Mouse (Mus musculus) left cerebral cortex, postnatal 25 days (tissue): ENCODE measurements at regions not wholly inside any gene's neighbourhood (a gene's known extent, or its start where the extent isn't known, plus 50 kb on each side); places are given as distances from the start of the nearest gene placed in this dataset.

ENCODE experiments used
- DNase-seq, 2 experiments: peaks; one replicate each; pipeline ENCODE4 v3.0.0; 2022; ENCODE audit warnings: low spot score in 2 of 2, mixed read lengths in 1 of 2
- intact Hi-C: fragments of 180-260 bp; cut with DNase I; formaldehyde crosslinking; loops from one replicate; pipeline ENCODE4 v1.15.1; 2025

DNA sequence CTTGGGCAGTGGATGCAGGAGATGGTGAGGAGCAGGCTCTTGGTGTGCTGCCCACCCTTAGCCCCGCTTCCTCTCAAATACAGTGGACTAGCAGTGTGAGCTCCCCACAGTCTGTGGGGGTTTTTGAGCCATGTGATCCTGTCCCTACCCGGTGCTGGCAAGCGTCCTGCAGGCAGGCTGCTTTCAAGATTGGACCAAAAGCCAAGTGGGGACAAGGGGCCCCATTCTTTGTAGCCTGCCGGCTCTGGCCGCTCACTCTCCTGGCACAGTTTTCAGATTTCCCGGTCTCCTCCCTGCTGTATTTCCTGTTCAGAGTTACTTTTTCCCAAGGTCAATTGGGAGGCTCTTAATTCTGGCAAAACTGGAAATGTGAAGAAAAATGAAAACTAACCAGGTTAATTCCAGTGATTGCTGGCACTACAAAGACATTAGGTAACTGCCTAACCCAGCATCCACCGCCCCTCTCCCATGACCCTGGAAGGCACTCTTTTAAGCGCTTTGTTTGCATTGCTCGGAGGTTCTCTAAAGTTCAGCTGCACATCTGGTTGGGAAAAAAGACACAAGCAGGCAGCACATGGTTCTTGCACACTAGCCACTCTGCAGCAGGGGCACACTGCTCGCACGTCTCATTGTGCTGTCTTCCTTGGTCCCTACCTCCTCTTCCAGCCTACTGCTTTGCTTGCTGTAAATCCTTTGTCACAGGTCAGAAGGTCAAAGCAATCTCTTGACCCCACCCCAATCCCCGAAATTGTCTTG is 105.6 kb downstream of the Rassf10 start:
- peak; percentile 21 to 42 for DNase-seq
- intact Hi-C loops, result no loop called here

DNA sequence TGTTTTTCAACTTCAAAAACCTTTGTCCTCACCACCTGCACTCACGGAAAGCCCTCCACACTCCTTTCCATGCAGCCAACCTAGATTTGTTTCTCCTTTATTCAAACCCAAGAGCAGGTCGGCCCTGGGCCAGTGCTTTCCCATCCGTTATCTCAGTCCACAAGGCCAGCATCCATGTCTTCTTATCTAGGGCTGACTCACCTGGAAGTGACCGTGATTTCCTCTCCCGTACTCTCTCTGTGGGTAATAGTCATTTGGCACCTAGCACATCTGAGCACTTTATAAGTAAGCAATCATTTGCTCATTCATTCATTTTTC is 106.2 kb downstream of the Rassf10 start:
- intact Hi-C loops, result no loop called here
- DNase-seq, result no peak

DNA sequence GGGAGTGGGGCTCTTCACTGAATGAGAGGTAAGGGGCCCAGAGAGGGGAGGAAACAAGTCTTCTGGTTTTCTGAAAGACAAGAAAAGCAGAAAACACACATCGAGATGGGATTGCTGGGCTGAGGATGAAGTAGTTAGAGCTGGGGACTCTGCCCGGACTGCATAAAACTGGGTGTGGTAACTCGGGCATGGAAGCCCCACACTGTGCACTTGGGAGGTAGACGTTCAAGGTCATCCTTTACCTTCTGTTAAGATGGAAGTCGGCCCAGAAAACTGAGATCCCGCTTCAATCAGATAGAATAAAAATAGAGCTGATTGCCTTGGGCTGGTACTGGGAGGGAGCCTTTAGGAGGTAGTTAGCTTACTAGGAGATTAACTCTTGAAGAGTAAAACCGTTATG is 107.2 kb downstream of the Rassf10 start:
- intact Hi-C loops, result no loop called here
- DNase-seq, result no peak

DNA sequence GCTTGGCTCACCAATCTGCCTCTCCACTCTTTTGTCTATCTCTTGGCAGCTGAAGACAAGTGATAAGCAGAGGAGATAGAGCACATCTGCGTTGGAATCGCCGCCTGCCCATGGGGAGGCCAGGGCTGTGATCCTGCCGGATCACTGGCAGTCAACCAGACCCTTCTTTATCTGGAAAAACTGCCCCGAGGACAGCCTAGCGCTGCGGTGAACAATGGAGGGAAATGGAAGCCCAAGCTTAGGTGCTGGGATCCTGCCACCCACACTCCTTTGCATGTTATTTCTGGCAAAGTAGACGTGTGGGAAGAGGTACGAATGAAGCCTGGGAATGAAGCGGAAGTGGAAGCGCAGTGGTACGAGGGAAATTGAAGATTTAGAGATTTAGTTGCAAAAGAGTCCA is 112.8 kb downstream of the Rassf10 start:
- intact Hi-C loops, result no loop called here
- DNase-seq, result peak in 1 of 2 experiments; percentile 61

DNA sequence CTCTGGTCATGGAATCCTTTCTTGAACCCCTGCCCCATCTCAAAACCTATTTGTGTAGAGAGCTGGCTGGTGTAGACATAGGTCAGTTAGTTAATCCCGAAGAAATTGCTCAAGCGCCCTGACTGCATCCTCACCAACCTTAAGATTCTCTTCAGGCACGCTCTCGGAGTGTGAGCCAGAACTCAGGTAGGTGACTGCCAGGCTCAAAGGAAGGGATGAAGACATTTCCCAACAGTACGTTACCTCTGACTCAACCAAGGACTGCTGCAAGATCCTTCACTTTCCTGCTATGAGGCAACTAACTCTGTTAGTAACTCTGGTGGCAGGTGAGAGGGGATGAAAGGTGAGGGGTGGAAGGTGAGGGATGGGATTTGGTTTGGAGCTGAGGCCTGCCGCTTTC is 114.5 kb downstream of the Rassf10 start:
- intact Hi-C loops, result no loop called here
- DNase-seq, result no peak

DNA sequence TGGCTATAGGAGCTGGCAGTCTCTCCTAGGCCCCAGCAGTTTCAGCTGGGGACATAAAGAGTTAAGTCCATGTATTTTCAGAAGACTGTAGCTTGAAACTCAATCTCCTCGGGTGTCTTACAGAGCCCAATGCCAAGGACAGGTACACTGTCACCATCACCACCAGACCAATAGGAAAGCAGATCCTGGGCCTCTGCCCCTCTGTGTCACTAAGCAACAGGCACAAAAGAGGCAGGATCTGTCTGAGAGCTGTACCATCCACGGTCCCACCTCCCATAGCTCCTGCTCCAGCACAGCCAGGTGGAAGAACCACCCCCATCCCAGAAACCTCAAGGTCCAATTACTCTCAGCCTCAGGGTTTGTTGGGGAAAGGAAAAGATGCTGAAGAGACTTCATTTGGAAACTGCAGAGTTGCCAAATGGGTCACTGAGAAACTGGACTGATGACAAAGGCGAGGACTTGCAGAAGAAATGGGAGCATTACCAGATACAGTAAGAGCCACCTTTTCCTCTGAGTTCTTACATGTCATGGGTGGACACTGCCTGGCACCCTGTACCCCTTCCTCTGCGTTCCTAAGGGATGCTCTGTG is 115.7 kb downstream of the Rassf10 start:
- intact Hi-C loops, result no loop called here
- peak in 1 of 2 experiments; percentile 11 for DNase-seq

DNA sequence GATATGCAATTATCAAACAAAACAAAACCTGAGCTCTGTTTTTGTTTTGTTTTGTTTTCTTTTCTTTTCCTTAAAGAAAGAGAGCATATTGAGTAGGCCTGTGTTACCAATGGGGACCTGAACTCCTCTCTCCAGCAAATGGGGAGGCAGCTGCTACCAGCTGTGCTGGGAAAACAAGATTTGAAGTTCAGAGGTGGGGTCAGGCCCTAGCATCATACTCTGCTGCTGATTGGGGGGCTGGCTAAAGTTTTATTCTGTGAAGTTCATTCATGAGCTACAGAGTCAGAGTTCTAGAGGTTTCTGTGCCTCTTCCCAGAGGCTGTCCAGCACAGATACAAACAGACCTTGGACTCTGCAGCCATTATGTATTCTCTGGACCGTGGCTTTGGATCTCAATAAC is 117.7 kb downstream of the Rassf10 start:
- DNase-seq, result no peak
- intact Hi-C loops, result no loop called here

DNA sequence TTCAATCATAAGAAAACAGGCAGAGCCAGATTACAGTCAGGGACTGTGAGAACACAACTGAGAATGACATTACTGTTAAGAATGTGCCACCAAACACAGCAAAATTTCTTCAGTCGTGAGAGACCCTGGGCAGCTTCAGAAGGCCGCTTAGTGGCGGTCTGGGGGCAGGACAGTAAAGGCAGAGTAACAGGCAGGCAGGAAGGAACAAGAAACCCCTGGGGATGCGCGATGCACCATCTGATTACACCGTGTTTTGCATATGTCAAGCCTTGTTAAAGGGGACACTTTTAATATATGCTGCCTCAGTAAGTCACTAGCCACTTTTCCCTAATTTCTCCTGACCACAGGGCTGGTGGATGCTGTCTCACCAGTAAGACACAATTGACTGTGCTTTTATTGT is 120.0 kb downstream of the Rassf10 start:
- no peak for DNase-seq
- intact Hi-C loops, result no loop called here

DNA sequence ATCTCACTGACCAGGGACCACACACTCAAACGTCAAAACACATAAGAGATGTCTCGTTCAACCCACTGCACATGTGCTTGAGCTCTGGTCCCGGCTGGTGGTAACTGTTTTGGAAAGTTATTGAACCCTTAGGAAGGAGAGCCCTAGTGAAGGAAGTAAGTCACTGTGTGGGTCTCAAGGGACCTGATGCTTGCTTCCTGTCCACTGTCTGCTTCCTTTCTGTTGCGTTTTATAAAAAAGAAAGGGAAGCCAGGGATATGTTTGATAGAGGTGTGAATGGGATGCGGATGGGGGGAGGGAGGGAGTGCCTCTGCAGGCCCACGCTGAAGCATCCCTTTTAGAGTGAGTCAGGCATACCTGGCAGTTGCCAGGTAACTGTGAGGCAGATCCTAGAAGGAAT is 121.6 kb downstream of the Rassf10 start:
- intact Hi-C loops, result no loop called here
- no peak for DNase-seq

DNA sequence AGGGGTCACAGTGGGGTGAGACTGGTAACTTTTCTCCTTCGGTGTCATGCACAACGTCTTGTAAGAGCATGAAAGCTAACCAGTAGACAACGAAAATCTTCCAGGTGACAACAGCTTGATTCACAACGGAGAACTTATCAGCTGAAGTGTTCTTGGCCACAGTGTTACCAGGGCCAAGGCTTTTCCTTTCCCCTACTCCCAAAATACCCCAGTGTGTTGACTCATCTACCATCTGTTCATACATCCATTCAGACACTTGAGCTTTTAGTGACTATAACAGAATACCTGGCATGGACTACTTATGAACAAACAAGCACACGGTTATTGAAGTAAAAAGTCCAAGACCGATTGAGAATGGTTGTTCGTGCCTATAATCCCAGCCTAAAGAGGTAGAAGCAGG is 122.5 kb downstream of the Rassf10 start:
- DNase-seq, result peak in 1 of 2 experiments; percentile 18
- intact Hi-C loops, result no loop called here

DNA sequence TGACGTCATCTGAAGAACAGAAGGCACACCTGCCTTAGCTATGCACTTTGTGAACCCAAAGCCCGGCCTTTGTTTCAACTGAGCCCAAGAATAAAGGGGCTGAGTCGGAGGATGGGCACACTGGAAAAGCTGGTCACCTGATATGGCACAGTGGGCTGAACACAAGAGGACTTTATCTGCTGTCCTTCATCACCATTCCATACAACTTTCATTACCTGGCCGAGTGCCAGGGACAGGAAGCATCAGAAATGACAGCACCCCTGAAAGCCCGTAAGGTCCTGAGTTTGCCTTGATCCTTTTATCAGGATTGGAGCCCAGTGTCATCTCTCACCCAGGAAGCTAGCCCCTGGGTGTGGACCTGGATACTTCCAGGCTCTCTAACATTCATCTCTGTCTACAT is 126.1 kb upstream of the Arntl start:
- DNase-seq, result no peak
- intact Hi-C loops, result no loop called here

DNA sequence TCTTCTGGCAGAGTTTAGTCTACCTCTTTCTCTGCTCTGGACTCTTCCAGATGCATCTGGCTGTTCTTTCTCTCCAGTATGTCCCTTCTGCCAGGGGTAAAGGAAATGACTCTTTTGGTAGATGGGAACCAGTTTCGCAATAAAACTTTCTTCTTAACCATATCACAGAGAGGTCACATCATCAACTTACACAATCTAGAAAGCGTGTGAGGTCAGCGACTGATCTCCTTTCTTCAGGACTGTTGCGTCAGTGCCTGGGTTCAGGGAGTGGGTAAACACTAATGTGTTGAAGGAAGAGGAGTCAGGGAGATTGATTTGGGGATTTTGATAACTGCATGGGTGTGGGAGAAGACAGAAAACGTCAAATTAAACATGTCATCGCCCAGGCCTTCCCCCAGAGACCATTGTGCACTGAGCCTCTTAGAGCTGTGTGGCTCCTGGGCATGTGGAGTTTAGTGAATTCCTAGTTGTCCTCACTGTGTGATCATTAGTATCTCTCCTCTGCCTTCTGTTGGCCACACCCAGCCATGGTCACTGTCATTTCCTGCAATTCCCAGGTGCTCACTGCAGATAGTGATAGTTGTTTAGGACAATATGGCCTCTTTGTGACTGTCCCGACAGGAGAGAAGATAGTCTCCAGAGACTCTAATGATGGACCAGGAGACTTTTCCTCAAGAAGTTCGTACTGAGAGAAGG is 122.2 kb upstream of the Arntl start:
- intact Hi-C loops, result no loop called here

DNA sequence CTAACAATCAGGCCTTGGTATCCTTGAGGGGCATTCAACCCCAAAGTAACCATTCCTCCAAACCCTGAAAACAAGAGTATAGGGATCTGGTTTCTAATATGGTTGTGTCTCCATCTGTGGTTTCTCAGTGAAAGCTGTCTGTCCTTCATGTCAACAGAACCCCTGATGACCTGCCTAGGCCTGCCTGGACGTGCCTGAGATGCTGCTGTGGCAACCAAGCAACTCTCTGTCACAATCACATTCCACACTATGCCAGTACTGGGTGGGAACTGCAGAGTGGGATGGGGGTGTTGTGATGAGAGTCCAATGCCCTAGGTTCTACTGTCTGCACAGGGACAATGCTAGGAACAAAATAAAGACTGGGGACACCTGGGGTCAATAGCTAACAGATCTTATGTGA is 121.1 kb upstream of the Arntl start:
- no peak for DNase-seq
- intact Hi-C loops, result no loop called here

More for the DNA sequence above, 122.2 kb upstream of the Arntl start:
- DNase-seq, result no peak

DNA sequence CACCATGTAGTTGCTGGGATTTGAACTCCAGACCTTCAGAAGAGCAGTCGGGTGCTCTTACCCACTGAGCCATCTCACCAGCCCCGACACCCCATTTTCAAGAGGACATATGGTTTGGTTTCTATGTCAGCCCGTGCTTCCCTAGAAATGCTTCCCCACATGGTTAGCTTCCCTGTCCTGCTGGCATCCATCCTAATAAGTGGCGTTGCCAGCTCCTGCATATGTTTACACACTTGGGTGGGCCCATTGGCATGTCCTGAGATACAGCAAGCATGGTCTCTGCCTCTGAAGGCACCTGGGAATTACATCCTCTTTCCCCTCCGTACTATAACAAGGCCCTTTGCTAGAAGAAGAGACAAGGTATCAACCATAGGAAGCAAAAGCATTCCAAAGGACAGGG is 119.6 kb upstream of the Arntl start:
- no peak for DNase-seq

DNA sequence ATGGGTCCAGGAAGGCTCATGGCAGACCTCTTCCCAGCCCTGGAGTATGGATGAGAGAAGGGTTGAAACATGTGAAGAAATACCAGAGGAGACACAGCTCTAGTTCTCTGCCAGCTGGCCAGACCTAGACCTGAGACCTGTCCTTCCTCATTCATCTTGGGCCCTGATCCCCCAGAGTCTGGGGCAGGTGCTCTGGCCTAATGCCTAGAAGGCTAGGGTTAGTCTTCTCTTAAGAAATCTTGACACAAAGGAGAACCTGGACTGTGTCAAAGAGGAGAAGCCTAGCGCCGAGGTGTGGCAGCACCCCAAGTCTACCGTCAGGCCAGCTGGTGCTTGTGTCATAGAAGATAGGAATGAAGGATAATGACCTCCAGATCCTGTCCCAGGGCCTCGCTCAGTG is 118.2 kb upstream of the Arntl start:
- intact Hi-C loops, result no loop called here
- DNase-seq, result no peak

More for the DNA sequence above, 119.6 kb upstream of the Arntl start:
- intact Hi-C loops, result no loop called here

DNA sequence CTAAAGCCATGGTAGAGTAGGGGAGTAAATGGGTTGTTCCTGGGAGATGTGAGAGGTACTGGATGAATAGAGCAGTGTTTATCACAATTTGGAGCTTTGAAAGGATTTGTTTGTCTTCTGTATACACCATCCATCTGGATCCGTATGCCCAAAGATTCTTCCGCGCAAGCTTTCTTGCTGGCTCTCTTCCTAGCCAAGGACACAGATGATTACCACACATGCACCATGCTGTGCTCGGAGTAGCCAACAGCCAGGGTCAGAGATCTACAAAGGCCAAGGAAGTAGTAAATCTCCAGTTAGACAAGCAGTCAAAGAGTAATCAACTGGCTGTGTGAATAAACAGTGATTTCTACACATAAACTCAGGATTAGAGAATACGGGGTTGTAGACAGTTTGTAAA is 113.3 kb upstream of the Arntl start:
- no peak for DNase-seq
- intact Hi-C loops, result no loop called here

DNA sequence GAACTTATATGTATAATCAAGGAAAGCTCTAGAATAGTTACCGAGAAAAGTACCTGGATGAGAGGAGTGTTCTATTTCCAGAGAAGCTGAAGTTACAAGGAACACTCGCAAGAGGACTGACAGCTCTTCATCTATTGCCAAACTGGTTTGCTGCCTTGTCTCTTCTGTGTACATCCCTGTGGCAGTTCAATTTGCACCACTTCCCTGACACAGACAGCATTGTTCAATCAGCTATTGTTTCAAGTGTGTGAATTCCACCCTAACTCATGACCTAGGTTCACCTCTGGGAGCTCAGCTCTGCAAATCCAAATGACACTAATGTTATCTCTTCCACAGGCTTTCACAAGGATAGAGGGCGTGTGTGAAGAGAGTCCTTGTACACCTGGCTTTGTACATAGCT is 112.2 kb upstream of the Arntl start:
- intact Hi-C loops, result no loop called here
- no peak for DNase-seq

DNA sequence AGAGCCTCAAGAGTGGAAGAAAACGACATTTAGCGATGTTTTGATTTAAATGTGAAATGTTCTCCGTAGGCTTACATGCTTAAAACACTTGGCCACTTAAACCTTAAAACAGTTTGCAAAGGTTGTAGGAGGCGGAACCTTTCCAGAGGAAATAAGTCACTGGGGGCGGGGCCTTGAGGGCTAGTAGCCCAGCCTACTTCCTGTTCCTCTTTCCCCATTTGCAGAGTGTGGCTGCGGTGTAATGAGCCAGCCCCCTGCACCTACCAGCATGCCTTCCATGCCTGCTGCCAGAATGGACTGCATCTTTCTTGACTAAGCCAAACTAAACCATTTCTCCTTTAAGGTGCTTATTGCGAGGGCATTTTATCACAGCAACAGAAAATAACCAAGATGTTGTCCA is 103.0 kb upstream of the Arntl start:
- no peak for DNase-seq
- intact Hi-C loops, result no loop called here

DNA sequence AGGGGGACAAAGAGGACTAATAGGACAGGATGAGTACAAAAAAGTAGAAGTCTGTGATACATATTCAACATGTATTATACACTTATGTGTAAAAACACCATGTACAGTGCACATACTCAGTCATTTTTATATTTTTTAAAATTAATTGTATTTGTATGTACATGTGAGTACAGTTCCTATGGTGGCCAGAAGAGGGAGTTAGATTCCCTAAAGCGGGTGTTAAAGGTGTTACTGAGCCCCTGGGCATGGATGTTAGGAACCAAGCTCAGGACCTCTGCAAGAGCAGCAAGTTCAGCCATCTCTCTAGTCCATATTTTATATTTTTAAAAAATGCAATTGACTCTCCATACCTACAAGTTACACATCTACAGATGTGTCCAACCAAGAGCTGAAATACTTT is 101.9 kb upstream of the Arntl start:
- DNase-seq, result no peak
- intact Hi-C loops, result loop anchor here (5.0 kb wide), 1 partner anchor 148 kb away; no protein-coding TSS in a partner anchor

DNA sequence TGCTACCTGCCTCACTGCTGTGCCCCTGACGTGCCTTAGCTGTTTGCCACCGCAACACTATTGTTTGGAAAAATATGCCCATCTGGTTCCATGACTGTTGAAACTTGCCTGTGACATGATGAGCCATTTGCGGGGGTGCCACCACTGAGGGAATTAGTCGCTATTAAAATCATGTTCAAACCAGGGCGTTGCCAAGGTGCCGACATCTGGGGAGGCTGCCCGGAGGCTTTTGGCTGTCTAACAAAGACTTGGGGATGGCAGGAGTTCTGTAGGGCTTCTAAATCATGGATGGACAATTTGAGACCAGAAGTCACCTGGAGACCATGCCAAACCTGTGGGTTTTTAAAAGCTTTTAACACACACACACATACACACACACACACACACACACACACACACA is 100.5 kb upstream of the Arntl start:
- no peak for DNase-seq
- intact Hi-C loops, result loop anchor here (5.0 kb wide), 1 partner anchor 149 kb away; no protein-coding TSS in a partner anchor

DNA sequence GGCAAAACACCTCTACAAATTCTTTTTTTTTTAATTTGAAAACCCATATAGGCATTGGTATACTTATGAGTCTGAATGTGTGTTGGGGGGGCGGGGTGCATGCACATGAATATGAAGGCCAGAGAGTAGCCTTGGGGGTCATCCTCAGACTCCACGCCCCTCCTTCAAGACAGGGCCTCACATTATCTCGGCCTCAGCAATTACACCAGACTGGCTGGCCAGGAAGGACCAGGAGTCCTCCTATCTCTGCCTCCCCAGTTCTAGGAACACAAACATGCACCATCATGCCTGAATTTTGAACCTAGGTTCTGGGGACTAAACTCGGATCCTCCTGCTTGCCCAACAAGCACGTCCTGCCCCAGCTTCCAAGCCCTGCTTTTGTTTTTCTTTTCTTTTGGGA is 99.3 kb upstream of the Arntl start:
- DNase-seq, result no peak
- intact Hi-C loops, result loop anchor here (5.0 kb wide), 1 partner anchor 151 kb away; no protein-coding TSS in a partner anchor
